Mouse (Mus musculus) stomach, postnatal 0 days (tissue): ENCODE measurements around the gene Rarb.

Experiments
- CTCF ChIP-seq: IDR thresholded peaks from 2 replicates; pipeline ENCODE4 v1.5.1; 2016; ENCODE audit warnings: antibody characterized with exemption, low read depth, mild to moderate bottlenecking, moderate library complexity
- EP300 ChIP-seq: optimal IDR thresholded peaks from 2 replicates; pipeline ENCODE3; 2016; ENCODE audit warnings: antibody characterized with exemption

DNA sequence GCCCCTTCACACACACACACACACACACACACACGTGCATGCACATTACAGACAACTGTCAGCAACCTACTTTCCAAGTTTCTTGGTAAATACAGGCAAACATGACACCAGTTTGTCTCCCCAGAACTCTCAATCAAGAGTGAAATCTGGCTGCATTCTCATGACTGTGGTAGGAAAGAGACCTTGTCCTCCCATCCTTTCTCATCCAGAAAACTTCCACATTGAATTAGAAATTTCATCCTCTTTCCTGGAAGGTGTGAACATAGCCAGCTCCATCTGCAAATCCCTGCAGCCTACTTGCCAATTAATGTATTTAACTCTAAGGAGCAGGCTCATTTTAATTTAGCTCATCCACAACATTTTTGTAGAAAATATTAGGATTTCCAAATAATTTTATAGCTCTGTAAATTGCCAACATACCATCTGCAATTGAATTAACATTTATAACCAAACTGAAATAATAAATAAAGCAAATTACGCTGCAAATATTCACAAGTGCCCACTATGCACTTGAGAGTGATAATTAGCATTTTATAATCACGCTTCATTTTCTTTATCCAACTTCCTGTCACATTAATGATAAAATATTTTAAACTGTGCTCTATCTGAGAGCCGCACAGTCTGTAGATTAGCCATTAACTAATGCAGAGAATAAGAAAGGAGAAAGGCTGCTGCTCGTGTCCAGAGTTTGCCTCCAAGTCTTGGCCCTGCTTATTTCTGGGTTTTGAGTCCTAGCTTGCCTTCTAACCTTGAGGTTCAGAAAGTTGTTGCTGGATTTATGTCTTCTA, 293.6 kb downstream of the Rarb start:
- TF ChIP-seq CTCF (no peak), EP300 (no peak)
